Mouse (Mus musculus) urinary bladder, adult 2 months (tissue): ENCODE results near the gene Mog. TPM values are rescaled to one million over a fixed set of nuclear protein-coding genes. Genes with fewer than 3 reads are reported as not detected.

Experiments used
- DNase-seq: peaks from one replicate; pipeline ENCODE4 v3.0.0; 2022; ENCODE audit warnings: low spot score
- polyA plus RNA-seq: library from polyadenylated mRNA; depleted of rRNA; stranded (reverse); fragments of >200 nt; gene quantifications from 2 replicates; pipeline ENCODE4 v1.2.3, GENCODE M21; 2012; rRNA removed

Gene Mog
- polyA plus RNA-seq = 0.11 and 0.18 TPM in 2 replicates

GRCm38 (mm10) chr17:37022628-37023576 lies at the start of gene Mog:
TSS of gene Mog (minus strand) at chr17:37023398.
- no peak for DNase-seq

DNA sequence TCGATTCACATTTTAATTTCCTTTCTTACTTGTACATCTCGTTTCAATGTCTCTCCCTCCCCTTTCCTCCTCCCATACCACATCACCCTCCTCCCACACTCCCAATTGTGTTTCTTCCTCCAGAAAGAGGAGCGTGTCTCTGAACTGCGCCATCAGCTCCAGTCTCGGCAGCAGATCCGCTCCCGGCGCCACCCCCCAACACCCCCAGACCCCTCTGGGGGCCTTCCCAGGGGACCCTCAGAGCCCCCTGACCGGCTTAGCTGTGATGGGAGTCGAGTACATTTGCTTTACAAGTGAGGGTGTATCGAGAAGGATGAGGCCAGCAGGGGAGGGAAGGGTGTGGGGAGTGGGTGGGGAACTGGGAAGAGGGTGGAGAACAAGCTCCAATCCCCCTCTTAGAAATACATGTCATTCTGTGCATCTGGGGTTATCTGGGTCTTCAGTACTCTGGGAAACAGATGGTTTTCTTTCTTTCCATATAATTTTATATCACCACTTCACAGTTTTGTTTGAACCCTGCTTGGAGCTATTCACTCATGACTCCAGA lies 49.6 kb upstream of the Mog start:
- DNase-seq = no peak

- no peak for DNase-seq
Observed at GRCm38 (mm10) chr17:37072080-37072729, 49.0 kb upstream of the Mog start.

GRCm38 (mm10) chr17:37070121-37070520 lies 46.9 kb upstream of the Mog start:
- no peak for DNase-seq

DNA sequence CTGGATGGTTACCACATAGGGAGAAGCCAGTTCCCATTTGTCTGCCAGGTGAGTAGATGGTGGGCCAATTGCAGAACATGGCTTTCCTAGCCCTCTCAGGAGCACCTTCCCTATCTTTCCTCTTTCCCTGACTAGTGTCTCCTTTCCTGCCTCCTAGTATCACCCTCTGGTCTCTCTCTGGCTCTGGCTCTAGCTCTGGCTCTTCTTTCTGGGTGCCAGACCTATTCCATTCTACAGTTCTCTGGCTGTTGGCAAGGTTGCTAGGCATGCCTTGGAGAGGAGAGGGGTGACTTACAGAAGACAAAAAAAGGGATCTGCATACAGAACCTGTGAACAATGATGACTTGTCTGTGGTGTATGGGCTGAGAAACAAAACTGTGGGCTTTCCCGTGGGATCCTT lies 44.7 kb upstream of the Mog start:
- no peak for DNase-seq

DNA sequence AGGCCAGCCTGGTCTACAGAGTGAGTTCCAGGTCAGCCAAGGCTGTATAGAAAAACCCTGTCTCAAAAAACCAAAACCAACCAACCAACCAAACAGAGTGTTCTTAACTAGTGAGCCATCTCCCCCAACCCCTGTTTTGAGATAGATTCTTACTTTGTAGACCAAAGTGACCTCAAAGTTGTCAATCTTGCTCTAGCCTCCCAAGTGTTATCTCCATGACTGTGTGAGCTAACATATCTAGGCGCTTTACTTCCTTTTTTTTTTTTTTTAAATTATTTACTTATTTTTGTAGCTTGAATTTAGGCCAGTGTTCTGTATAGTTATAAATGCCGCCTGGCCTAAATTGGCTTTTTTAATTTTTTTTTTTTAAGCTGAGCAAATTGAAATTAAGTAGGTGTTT lies 42.8 kb upstream of the Mog start:
- no peak for DNase-seq

DNA sequence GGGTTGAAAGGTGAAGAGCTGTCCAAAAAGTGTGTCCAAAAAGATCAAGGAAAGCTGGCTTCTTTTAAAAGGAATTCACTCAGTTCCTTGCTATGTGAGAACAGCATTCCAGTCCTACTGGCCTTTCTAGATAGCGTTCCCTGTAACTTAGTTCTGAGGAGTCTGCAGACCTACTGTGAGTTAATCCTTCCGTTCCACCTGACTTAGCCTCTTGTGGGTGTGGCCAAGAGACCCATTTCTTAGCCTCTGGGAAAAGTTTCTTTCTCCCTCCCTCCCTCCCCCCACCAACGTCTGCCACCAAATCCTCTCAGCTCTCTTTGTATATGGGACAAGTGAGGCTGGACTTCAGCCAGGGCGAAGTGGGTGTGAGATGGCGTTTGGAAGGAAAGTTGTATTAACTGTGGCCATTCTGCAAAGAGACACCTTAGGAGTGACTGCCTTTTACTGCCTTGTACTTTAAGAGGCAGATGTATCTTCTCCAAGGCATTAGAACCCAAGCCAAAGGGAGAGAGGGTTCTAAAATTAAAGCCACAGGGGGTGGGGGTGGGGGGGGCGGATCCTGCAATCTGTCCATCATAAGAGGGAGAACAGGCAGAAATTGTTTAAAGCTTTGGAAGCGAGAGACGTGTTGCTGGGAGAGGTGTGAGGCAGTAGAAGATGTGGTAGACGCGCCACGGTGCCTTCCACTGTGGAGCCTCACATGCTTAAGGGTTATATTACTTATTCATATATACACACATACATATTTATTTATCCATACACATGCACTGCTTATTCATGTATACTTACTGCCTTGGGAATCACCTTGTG lies 40.7 kb upstream of the Mog start:
- DNase-seq = no peak

GRCm38 (mm10) chr17:37063063-37063462 lies 39.9 kb upstream of the Mog start:
- no peak for DNase-seq

GRCm38 (mm10) chr17:37062101-37062641 lies 39.0 kb upstream of the Mog start:
- no peak for DNase-seq

- DNase-seq = no peak
Observed at GRCm38 (mm10) chr17:37061435-37061834, 38.2 kb upstream of the Mog start.

- DNase-seq = no peak
Observed at GRCm38 (mm10) chr17:37056957-37057356, 33.8 kb upstream of the Mog start.

- DNase-seq = no peak
Observed at GRCm38 (mm10) chr17:37051745-37052144, 28.5 kb upstream of the Mog start.

DNA sequence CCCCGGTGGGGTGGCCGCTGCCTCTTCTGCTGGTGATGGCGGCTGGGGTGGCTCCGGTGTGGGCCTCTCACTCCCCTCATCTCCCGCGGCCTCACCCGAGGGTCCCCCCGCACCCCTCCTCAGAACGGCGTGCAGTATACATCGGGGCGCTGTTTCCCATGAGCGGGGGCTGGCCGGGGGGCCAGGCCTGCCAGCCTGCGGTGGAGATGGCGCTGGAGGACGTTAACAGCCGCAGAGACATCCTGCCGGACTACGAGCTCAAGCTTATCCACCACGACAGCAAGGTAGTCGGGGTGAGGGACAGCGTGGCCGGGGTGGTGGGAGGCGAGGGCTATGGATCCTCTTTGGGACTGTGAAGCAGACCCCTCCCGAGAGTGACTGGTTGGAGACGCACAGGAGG lies 27.7 kb upstream of the Mog start:
- DNase-seq = no peak

DNA sequence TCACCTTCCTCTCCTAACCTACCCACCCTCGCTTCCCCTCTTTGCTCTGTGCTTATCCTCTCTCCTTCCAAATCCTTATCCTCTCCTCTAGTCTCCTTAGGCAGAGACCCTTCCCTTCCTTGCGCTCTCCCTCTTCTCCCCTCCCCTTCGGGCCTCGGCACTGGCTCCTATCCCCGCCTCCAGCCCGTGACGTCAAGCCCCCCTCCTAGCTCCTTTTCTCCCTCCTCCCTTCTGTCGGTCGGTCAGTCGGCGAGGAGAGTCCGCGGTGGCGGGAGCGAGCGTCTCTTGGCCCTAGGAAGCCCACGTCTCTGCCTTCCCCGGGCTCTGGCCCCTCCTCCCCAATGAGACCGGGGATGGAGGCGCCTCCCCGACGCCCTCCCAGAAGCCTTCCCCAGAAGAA lies 27.2 kb upstream of the Mog start:
- peak; percentile 53 for DNase-seq

DNA sequence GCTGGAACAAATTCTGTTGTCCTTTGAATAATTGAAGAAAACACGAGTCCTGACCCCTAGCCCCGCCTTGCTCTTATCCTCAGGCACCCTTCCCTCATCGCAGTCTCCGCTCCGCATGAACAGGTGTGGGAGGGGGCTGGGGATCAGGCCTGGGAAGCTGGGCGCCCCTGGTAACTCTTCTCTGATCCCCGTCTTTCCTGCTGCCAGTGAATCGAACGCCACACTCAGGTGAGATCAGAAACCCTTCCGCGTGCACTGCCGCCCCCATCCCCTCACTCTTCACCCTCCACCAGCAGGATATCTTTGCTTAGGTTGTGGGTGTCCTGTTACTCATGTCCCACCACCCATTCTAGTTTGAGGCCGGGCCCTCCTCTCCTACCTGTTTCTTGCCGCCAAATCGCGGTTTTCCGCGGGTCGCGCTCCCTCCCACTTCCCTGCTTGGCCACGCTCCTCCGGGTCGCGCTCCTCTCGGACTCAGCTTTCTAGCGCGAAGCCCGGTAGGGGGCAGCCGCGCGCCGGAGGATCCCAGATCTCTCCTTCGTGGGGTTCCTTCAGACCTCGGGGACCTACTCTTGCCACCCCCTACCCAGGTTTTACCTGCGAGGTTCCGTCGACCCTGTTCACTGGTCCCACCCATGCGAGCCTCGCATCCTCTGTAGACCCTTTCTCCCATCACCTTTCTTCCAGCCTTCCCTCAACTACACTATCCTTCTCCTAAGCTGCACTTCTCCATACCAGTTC lies 26.5 kb upstream of the Mog start:
- peak; percentile 61 for DNase-seq

DNA sequence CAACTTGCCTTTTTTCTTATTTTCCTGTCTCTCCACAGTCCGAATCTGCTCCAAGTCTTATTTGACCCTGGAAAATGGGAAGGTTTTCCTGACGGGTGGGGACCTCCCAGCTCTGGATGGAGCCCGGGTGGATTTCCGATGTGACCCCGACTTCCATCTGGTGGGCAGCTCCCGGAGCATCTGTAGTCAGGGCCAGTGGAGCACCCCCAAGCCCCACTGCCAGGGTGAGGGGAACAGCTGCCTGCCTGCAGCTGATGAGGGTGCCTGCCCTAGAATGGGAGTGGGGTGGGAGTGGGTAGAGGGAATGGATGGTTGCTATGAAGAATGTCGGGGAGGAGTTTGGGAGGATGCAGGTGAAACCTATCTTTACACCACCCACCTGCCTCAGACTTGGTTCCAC lies 25.2 kb upstream of the Mog start:
- no peak for DNase-seq

DNA sequence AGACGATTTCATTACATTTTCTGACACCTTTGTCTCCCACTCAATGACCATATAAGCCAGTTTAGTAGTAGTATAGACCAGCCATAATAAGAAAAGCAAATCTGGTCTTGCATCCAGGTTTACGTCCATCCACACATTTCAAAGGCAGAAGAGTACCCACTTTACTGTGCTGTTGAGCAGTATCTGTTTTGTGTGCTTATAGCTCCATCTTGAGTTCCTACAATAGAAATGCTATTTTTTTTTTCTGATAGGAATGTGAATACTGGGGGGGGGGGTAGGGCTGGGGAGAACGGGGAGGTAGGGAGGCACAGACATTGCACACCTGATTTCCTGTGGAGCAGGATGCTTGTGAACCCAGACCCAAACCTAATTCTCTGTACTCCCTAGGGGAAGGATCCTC lies 24.8 kb upstream of the Mog start:
- no peak for DNase-seq

DNA sequence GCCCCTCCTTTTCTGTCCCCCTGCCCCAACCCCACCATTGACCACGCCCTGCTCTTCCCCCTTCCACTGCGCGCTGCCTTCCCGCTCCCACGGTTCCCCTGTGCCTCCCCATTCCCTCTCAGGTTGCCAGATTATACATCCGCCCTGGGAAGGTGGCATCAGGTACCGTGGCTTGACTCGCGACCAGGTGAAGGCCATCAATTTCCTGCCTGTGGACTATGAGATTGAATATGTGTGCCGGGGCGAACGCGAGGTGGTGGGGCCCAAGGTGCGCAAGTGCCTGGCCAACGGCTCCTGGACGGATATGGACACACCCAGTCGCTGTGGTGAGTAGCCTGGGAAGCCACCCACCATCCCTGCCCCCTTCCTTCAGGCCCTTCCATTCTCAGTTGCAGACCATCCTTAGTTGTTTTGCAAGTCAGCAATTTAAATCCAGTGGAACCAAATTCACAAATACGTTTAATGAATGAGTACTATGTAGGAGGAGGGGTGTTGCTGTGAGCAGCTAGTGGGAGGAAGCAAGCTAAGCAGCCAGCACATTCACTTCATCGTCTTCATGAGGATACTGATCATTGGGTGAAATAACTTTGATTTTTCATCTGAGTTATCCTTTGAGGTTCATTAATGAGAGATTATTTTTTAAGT lies 24.3 kb upstream of the Mog start:
- DNase-seq = no peak

- DNase-seq = peak; percentile 76
Observed at GRCm38 (mm10) chr17:37046312-37047112, 23.3 kb upstream of the Mog start.
